Mouse (Mus musculus) kidney, postnatal 0 days (tissue): ENCODE data around the gene D230025D16Rik. TPM values are rescaled to one million over a fixed set of nuclear protein-coding genes. Genes with fewer than 3 reads are reported as not detected.

ENCODE experiments used
- ATAC-seq: fragments of 200-750 bp; cut with Nextera tagmentation; replicated peaks from 2 replicates; pipeline ENCODE4 v1.8.0; 2017; ENCODE audit warnings: low read depth, moderate number of reproducible peaks, moderate TSS enrichment, moderate library complexity; ENCODE audit not compliant: low FRiP score
- DNase-seq: peaks from one replicate; pipeline ENCODE4 v3.0.0-alpha.2; 2016; ENCODE audit warnings: low spot score
- H3K27ac ChIP-seq: fragments of 300-500 bp; sonication (generic); 2 replicates; pipeline ENCODE4 v1.5.1; 2014; ENCODE audit warnings: mild to moderate bottlenecking
- H3K27me3 ChIP-seq: fragments of 300-500 bp; sonication (generic); 2 replicates; pipeline ENCODE4 v1.6.1; 2014; ENCODE audit warnings: low read length, mixed read lengths; ENCODE audit not compliant: insufficient read depth
- H3K36me3 ChIP-seq: fragments of 300-500 bp; sonication (generic); 2 replicates; pipeline ENCODE4 v1.6.1; 2014; ENCODE audit warnings: low read length, mixed read lengths; ENCODE audit not compliant: insufficient read depth
- H3K4me1 ChIP-seq: fragments of 300-500 bp; sonication (generic); replicated peaks from 2 replicates; pipeline ENCODE4 v1.6.1; 2014; ENCODE audit warnings: antibody characterized with exemption, low read length, mixed read lengths; ENCODE audit not compliant: insufficient read depth
- H3K4me2 ChIP-seq: fragments of 300-500 bp; sonication (generic); 2 replicates; pipeline ENCODE4 v1.6.1; 2014; ENCODE audit warnings: mild to moderate bottlenecking, low read length, moderate library complexity, mixed read lengths
- H3K4me3 ChIP-seq: fragments of 300-500 bp; sonication (generic); replicated peaks from 2 replicates; pipeline ENCODE4 v1.5.1; 2014; ENCODE audit warnings: low read depth, low read length
- H3K9ac ChIP-seq: fragments of 300-500 bp; sonication (generic); 2 replicates; pipeline ENCODE4 v1.6.1; 2014; ENCODE audit warnings: low read depth, low read length
- H3K9me3 ChIP-seq: fragments of 300-500 bp; sonication (generic); replicated peaks from 2 replicates; pipeline ENCODE4 v1.6.1; 2016; ENCODE audit warnings: low read length, inconsistent platforms, mixed read lengths
- CTCF ChIP-seq: IDR thresholded peaks from 2 replicates; pipeline ENCODE4 v1.5.1; 2016; ENCODE audit warnings: antibody characterized with exemption, low read depth, mild to moderate bottlenecking, moderate library complexity
- WGBS: fragments of 180-500 bp; shearing (Covaris S2); extraction: QIAGEN DNeasy Blood & Tissue Kit; methylation state at CpG from one replicate; pipeline ENCODE4 v1.1.7; 2014; 5-methylcytosine and 5-hydroxymethylcytosine counted together
- polyA plus RNA-seq: library from polyadenylated mRNA; unstranded; fragments of >200 nt; fragmentation: Nextera tagmentation; extraction: Ambion mirVana; gene quantifications from 2 replicates; pipeline ENCODE4 v1.2.1, GENCODE M21; 2015

Gene D230025D16Rik
- polyA plus RNA-seq, 1 experiment from 2014 or later, result 20.6 TPM

DNA sequence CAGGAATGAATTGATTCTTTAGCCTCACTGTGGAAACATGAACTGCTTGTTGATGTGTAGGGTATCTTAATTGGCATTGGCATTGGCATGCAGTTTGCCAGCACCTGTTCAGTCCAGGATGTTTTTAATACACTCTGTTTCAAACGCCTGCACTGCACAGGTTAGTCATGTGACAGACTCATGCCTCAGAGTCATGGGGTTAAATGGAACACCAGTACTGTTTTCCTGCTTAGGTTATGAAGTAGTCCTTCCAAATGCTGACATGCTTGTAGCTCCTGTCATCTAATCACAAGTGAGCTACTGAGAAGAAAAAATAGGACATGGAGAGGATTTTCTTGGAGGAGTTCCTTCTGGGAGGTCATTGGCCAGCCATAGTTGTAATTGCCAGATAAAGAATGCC is 10.3 kb downstream of the D230025D16Rik start:
- H3K9ac ChIP-seq, result no peak overlapping the region
- no peaks in the 10 kb centered on the region for H3K9me3 ChIP-seq
- H3K4me3 ChIP-seq, result no peak overlapping the region
- no peak overlapping the region for H3K27ac ChIP-seq
- TF ChIP-seq CTCF, result no peak
- H3K4me1 ChIP-seq, result no peaks in the 10 kb centered on the region
- peaks cover 24% of the 10 kb centered on the region; the same call in 1 of the 2 replicates for H3K36me3 ChIP-seq
- no peak for ATAC-seq
- DNase-seq, result no peak
- WGBS, result 74% methylated on average over 1 of the region's 1 CpGs
- H3K27me3 ChIP-seq, result no peaks in the 10 kb centered on the region
- no peak overlapping the region for H3K4me2 ChIP-seq

DNA sequence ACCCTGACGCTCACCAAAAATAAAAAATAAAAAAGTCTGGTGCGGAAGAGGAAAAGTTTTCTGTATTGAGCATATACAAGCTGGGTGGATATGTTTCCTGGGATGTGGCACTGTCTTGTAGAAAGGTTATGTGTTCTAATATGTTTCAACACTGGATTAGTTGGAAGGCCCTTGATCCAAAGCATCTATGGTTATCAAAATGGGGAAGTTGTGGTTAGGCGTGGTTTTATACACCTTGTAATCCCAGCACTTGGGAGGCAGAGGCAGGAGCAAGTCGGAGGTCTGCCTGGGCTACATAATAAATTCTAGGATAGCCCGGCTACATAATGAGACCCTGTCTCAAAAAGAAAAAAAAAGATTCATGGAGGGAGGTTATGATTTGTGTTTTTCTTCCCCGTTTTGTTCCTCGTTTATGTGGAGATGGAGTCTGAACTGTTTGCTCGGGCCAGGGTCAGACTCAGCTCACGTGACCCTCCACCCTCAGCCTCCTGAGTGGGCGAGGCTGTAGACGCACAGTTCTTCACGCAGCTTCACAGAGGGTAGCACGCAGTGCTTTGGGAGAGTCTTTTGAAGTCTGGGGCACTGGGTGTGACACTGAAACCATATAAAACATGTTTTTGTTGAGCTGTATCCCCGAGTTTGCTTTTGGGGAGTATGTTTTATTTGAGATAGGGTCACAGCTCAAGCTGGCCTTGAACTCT is 12.6 kb downstream of the D230025D16Rik start:
- no peaks in the 10 kb centered on the region for H3K9me3 ChIP-seq
- ATAC-seq (no peak), DNase-seq (no peak)
- 80% methylated on average over 14 of the region's 14 CpGs for WGBS
- H3K4me3 ChIP-seq, result no peak overlapping the region
- no peak overlapping the region for H3K27ac ChIP-seq
- no peak overlapping the region for H3K9ac ChIP-seq
- H3K4me2 ChIP-seq, result no peak overlapping the region
- TF ChIP-seq CTCF, result no peak
- no peaks in the 10 kb centered on the region for H3K27me3 ChIP-seq
- H3K36me3 ChIP-seq, result peaks cover 37% of the 10 kb centered on the region
- no peaks in the 10 kb centered on the region for H3K4me1 ChIP-seq

DNA sequence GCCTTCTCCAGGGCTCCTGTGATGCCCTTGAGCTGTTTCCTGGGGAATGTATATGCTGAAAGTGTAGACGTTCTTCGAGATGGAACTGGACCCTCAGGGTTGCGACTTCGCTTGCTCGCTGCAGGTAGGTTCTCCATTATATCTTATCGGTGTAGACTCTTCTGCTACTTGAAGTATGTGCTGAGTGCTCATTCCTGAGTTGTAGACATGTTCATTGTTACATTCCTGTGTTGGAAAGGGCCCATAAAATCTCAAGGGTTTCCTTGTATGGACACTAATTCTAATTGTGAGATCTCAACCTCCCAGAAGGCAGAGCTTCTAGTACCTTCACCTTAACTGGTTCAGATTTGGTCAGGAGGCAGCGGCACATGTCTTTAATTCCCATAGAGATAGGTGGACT is 16.1 kb downstream of the D230025D16Rik start:
- Histone ChIP-seq H3K9ac (no peak overlapping the region), H3K9me3 (no peaks in the 10 kb centered on the region), H3K4me1 (no peaks in the 10 kb centered on the region), H3K27me3 (no peaks in the 10 kb centered on the region), H3K27ac (no peak overlapping the region), H3K36me3 (peaks cover 28% of the 10 kb centered on the region), H3K4me2 (no peak overlapping the region), H3K4me3 (no peak overlapping the region)
- TF ChIP-seq CTCF, result no peak
- 96% methylated on average over 7 of the region's 7 CpGs for WGBS
- ATAC-seq, result no peak
- no peak for DNase-seq

DNA sequence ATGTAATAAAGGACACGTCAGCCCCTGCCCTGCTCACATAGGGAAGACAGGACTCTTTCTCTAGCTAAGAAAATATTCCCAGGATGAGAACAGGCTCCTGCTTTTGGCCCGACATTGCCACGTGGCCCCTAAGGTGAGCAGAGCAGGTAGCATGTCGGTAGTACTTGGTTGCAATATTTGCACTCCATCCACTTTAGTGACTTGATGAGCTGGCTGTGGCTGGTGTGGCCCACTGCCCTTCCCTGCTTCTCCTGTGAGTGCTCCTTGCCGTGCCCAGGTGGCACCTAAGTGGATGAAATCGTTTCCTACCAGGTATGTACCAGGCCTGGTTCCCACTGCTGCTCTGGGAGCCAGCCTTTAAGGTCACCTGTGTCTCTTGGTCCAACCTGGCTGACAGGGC is 27.0 kb downstream of the D230025D16Rik start:
- H3K4me1 ChIP-seq, result 0 out of 2 replicates have a peak, but pooled peaks cover 6% of the 10 kb centered on the region
- H3K9ac ChIP-seq, result no peak overlapping the region
- H3K36me3 ChIP-seq, result peaks cover 44% of the 10 kb centered on the region
- H3K4me3 ChIP-seq, result no peak overlapping the region
- ATAC-seq (no peak), DNase-seq (no peak)
- TF ChIP-seq CTCF, result no peak
- no peaks in the 10 kb centered on the region for H3K9me3 ChIP-seq
- 93% methylated on average over 6 of the region's 6 CpGs for WGBS
- no peaks in the 10 kb centered on the region for H3K27me3 ChIP-seq
- no peak overlapping the region for H3K27ac ChIP-seq
- no peak overlapping the region for H3K4me2 ChIP-seq

DNA sequence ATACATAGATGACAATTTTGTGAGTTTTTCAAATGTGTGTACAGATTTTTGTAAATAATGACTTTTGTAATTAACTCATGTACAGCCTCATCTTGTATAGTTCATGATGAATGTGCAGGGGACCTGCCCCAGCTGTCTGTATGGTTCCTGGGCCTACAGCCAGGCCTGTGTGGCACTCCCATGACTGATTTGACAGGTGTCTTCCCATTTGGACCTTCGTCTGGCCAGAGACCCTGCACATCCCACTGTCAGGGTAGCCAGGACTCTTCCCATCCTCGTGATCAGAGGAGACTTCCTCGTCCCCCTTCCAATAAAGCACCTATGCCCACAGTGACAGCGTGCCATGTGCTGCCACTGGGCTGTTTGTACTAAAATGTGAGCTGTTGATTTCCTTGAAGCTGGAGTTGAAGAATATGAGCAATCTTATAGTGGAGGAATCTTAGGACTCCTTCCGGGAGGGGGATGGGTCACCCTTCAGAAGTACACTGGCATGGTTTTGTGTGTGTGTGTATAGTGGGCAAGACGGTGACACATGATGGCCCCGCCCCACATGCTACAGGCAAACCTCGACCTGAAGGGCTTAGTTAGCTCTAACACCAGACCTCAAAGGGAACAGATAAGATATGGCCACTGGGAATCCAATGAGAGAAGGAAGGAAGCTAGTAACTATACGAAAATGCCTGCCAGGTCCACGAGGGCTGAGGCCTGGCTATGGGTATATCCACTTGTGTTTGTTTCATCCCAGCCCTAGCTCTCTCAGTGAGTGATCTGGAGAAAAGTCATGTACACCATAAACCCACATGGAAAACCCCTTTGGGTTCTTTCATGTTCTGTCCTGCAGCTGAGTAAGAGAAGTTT is 28.0 kb downstream of the D230025D16Rik start:
- Histone ChIP-seq H3K27me3 (no peaks in the 10 kb centered on the region), H3K9me3 (no peaks in the 10 kb centered on the region), H3K27ac (no peak overlapping the region), H3K4me1 (0 out of 2 replicates have a peak, but pooled peaks cover 6% of the 10 kb centered on the region), H3K4me2 (no peak overlapping the region), H3K4me3 (no peak overlapping the region), H3K9ac (no peak overlapping the region), H3K36me3 (peaks cover 39% of the 10 kb centered on the region)
- no peak for TF ChIP-seq CTCF
- ATAC-seq, result no peak
- WGBS, result 89% methylated on average over 10 of the region's 10 CpGs
- no peak for DNase-seq

DNA sequence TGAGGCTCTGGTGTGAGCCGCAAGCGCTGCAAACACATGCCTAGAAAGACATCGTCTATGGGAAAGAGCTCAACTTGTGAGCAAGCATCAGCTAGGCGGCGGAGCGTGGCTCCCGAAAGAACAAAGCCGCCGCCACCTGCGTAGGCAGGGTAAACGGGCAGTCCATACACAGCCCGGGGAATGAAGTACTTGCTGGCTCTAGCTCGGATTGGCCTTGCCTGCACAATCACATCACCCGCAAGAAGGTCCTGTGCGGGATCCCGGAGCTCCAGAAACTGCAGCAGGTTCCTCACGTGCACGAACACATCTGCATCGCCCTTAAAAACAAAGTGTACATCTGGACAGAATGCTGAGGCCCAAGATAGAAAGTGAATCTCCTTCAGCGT is 28.8 kb downstream of the D230025D16Rik start:
- peaks cover 32% of the 10 kb centered on the region for H3K36me3 ChIP-seq
- H3K4me3 ChIP-seq, result peak overlapping the region; percentile 62
- TF ChIP-seq CTCF, result no peak
- H3K27me3 ChIP-seq, result 0 out of 2 replicates have a peak, but pooled peaks cover under 1% of the 10 kb centered on the region
- DNase-seq, result no peak
- H3K4me1 ChIP-seq, result 0 out of 2 replicates have a peak, but pooled peaks cover 8% of the 10 kb centered on the region
- H3K9me3 ChIP-seq, result no peaks in the 10 kb centered on the region
- H3K9ac ChIP-seq, result no peak overlapping the region
- H3K27ac ChIP-seq, result no peak overlapping the region
- 0 out of 2 replicates have a peak, but pooled peaks have one; percentile 15 for ATAC-seq
- peak overlapping the region; percentile 98 for H3K4me2 ChIP-seq
- 32% methylated on average over 20 of the region's 20 CpGs for WGBS
